8 mouse cellular contexts compared by ENCODE assay signal in genomic region chr11:90687460-90688416, GRCm38 (mm10). TPM values are rescaled to one million over a fixed set of nuclear protein-coding genes. Genes with fewer than 3 reads are reported as not detected.
A peak's percentile ranks its signal among the peaks of the same experiment; 100 is the strongest.
DNase-seq lines count a peak whose midpoint lies in the region; ATAC-seq lines count a peak whose summit lies in the region.

Tom1l1 (minus strand) TSS chr11:90688366.

- H3K27ac ChIP-seq in intestine, embryonic 16.5 days (ENCODE audit: low read length) = peak within 1 kb of the TSS; percentile 63

- peak within 1 kb of the TSS; percentile 74 for H3K4me3 ChIP-seq in intestine, embryonic 16.5 days (ENCODE audit: low read length)

- H3K27me3 ChIP-seq in intestine, embryonic 16.5 days (replicated peaks; ENCODE audit: control insufficient read depth, insufficient read depth, low read length) = no peaks in the 10 kb centered on the region

- WGBS in intestine, embryonic 16.5 days = 6% methylated on average over 46 of the region's 47 CpGs

- peak within 1 kb of the TSS; percentile 89 for H3K4me2 ChIP-seq in intestine, embryonic 16.5 days (ENCODE audit: low read depth, low read length)

- H3K9me3 ChIP-seq in intestine, embryonic 16.5 days (ENCODE audit: control insufficient read depth, low read length) = no peaks in the 10 kb centered on the region

- DNase-seq in adrenal gland, postnatal 25 days = peak; percentile 84
- peak; percentile 80 for DNase-seq in embryo, embryonic 9.5 days (ENCODE audit: extremely low spot score)
- DNase-seq in gastrocnemius, postnatal 36 days = peak; percentile 57 to 71
- DNase-seq in left cerebral cortex, postnatal 10 days (ENCODE audit: extremely low spot score in 1 of 2, low spot score in 2 of 2) = peak; percentile 71 to 88
- DNase-seq in right cerebral cortex, postnatal 36 days (ENCODE audit: low spot score in 2 of 2) = peak; percentile 70 to 75
- no peak for DNase-seq in adipocyte (ENCODE audit: low spot score)

- no peaks in the 10 kb centered on the region for H3K36me3 ChIP-seq in intestine, embryonic 16.5 days (ENCODE audit: control insufficient read depth, insufficient read depth, low read length)

- peaks cover 9% of the 10 kb centered on the region; the same call in 1 of the 2 replicates for H3K4me1 ChIP-seq in intestine, embryonic 16.5 days (ENCODE audit: control insufficient read depth, insufficient read depth, low read length)

- peak within 1 kb of the TSS; percentile 76 for H3K9ac ChIP-seq in intestine, embryonic 16.5 days (ENCODE audit: low read depth, low read length)

- intact Hi-C loops in gastrocnemius, postnatal 36 days (cut with DNase I) = no loop called here
- intact Hi-C loops in left cerebral cortex, postnatal 10 days (cut with DNase I) = no loop called here

- ATAC-seq in intestine, embryonic 16.5 days = peak; percentile 97
- ATAC-seq in megakaryocyte, adult 5-6 weeks (ENCODE audit: poor library complexity, severe bottlenecking) = peak; percentile 64

RNA-seq across cellular contexts. Expression of gene Tom1l1, which starts in this region (rescaled TPM):
- 71.5 and 72.6 TPM in 2 replicates for total RNA-seq in adrenal gland, postnatal 25 days (2021)
- total RNA-seq in gastrocnemius, postnatal 36 days (2021) = 10 to 100 TPM; 11.7 to 13.9 TPM
- 65.6 and 67.6 TPM in 2 replicates for polyA plus RNA-seq in intestine, embryonic 16.5 days (2015; fragmentation: Nextera tagmentation; extraction: Ambion mirVana)
- 10 to 100 TPM; 17.1 to 19.3 TPM for total RNA-seq in left cerebral cortex, postnatal 10 days (2021)
- total RNA-seq in megakaryocyte, adult 5-6 weeks (2015) = 0.47 and 1.3 TPM in 2 replicates
- 2.2 and 5.9 TPM in 2 replicates for total RNA-seq in megakaryocyte, adult 5-6 weeks (2017)
